Mouse (Mus musculus) heart, postnatal 0 days (tissue): ENCODE results near the gene Nop14. TPM values are rescaled to one million over a fixed set of nuclear protein-coding genes. Genes with fewer than 3 reads are reported as not detected.
A peak's percentile ranks its signal among the peaks of the same experiment; 100 is the strongest.

ENCODE experiments used
- ATAC-seq: fragments of 200-750 bp; cut with Nextera tagmentation; 2 replicates; pipeline ENCODE4 v1.8.0; 2017; ENCODE audit warnings: low read depth, moderate number of reproducible peaks, moderate library complexity; ENCODE audit not compliant: insufficient read depth
- DNase-seq: peaks from one replicate; pipeline ENCODE4 v3.0.0-alpha.2; 2016; ENCODE audit warnings: low spot score
- H3K27ac ChIP-seq: fragments of 300-500 bp; sonication (generic); 2 replicates; pipeline ENCODE4 v1.5.1; 2014; ENCODE audit warnings: low read depth, mild to moderate bottlenecking
- H3K27me3 ChIP-seq: fragments of 300-500 bp; sonication (generic); 2 replicates; pipeline ENCODE4 v1.6.1; 2014; ENCODE audit warnings: low read length, mixed read lengths; ENCODE audit not compliant: control insufficient read depth, insufficient read depth
- H3K36me3 ChIP-seq: fragments of 300-500 bp; sonication (generic); replicated peaks from 2 replicates; pipeline ENCODE4 v1.6.1; 2014; ENCODE audit warnings: low read length, mixed read lengths; ENCODE audit not compliant: control insufficient read depth, insufficient read depth
- H3K4me1 ChIP-seq: fragments of 300-500 bp; sonication (generic); 2 replicates; pipeline ENCODE4 v1.6.1; 2014; ENCODE audit warnings: antibody characterized with exemption; ENCODE audit not compliant: control insufficient read depth, insufficient read depth
- H3K4me2 ChIP-seq: fragments of 300-500 bp; sonication (generic); 2 replicates; pipeline ENCODE4 v1.6.1; 2014; ENCODE audit warnings: low read depth, mild to moderate bottlenecking, low read length, moderate library complexity
- H3K4me3 ChIP-seq: fragments of 300-500 bp; sonication (generic); 2 replicates; pipeline ENCODE4 v1.5.1; 2014; ENCODE audit warnings: low read depth, low read length
- H3K9ac ChIP-seq: fragments of 300-500 bp; sonication (generic); replicated peaks from 2 replicates; pipeline ENCODE4 v1.6.1; 2014; ENCODE audit warnings: low read depth, low read length, mixed read lengths
- H3K9me3 ChIP-seq: fragments of 300-500 bp; sonication (generic); replicated peaks from 2 replicates; pipeline ENCODE4 v1.6.1; 2016; ENCODE audit warnings: low read length; ENCODE audit not compliant: control insufficient read depth
- CTCF ChIP-seq: IDR thresholded peaks from 2 replicates; pipeline ENCODE4 v1.5.1; 2016; ENCODE audit warnings: antibody characterized with exemption, control low read depth, low read depth
- EP300 ChIP-seq: IDR thresholded peaks from 2 replicates; pipeline ENCODE4 v1.6.1; 2016; ENCODE audit warnings: antibody characterized with exemption, low read depth
- WGBS: fragments of 180-500 bp; shearing (Covaris S2); extraction: QIAGEN DNeasy Blood & Tissue Kit; methylation state at CpG from one replicate; pipeline ENCODE4 v1.1.7; 2014; 5-methylcytosine and 5-hydroxymethylcytosine counted together
- polyA plus RNA-seq: library from polyadenylated mRNA; unstranded; fragments of >200 nt; fragmentation: Nextera tagmentation; extraction: Ambion mirVana; gene quantifications from 2 replicates; pipeline ENCODE4 v1.2.1, GENCODE M21; 2015
- total RNA-seq: library from RNA; depleted of rRNA; stranded (reverse); fragments of >200 nt; gene quantifications from 2 replicates; pipeline ENCODE4 v1.2.3, GENCODE M21; 2014; ENCODE audit warnings: low replicate concordance

Gene Nop14
- total and polyA plus RNA-seq, 2 experiments from 2014 or later: 11.1 to 66.6 TPM

GRCm38 (mm10) chr5:34670280-34670679 is 10.3 kb upstream of the Nop14 start:
- H3K4me3 ChIP-seq: no peak overlapping the region
- no peaks in the 10 kb centered on the region for H3K4me1 ChIP-seq
- H3K9ac ChIP-seq: no peak overlapping the region
- no peak for ATAC-seq
- H3K36me3 ChIP-seq: 0 out of 2 replicates have a peak, but pooled peaks cover 9% of the 10 kb centered on the region
- DNase-seq: no peak
- no peak overlapping the region for H3K27ac ChIP-seq
- 89% methylated on average over 4 of the region's 4 CpGs for WGBS
- H3K9me3 ChIP-seq: no peaks in the 10 kb centered on the region
- no peak overlapping the region for H3K4me2 ChIP-seq
- H3K27me3 ChIP-seq: no peaks in the 10 kb centered on the region
- TF ChIP-seq CTCF (peak; percentile 35), EP300 (no peak)

DNA sequence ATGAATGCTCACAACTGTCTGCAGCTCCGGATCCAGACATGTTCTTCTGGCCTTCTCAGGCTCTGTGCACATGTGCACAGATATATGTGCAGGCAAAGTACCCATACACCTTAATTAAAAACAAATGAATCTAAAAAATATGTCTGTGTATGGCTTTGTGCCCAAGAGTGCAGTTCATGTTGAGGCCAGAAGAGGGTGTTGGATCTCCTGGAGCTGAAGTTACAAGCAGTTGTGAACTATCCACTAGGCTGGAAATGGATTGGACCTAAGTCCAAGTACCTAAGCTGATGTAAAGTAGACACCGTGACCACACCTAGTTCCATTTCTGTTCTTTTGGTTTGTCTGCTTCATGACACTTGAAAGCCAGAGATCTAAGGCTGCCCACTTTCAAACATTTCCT is 9.5 kb upstream of the Nop14 start:
- WGBS: 79% methylated on average over 2 of the region's 2 CpGs
- no peak for ATAC-seq
- H3K9ac ChIP-seq: no peak overlapping the region

GRCm38 (mm10) chr5:34663231-34663630 is 3.3 kb upstream of the Nop14 start:
- Histone ChIP-seq H3K27ac (no peak overlapping the region), H3K4me2 (no peak overlapping the region), H3K36me3 (0 out of 2 replicates have a peak, but pooled peaks cover 5% of the 10 kb centered on the region), H3K27me3 (no peaks in the 10 kb centered on the region), H3K9ac (no peak overlapping the region), H3K4me1 (peaks cover 9% of the 10 kb centered on the region; the same call in 1 of the 2 replicates), H3K9me3 (no peaks in the 10 kb centered on the region), H3K4me3 (no peak overlapping the region)
- DNase-seq (no peak), ATAC-seq (no peak)
- WGBS: 65% methylated on average over 2 of the region's 2 CpGs
- TF ChIP-seq CTCF (no peak), EP300 (no peak)

More for the DNA sequence above, 9.5 kb upstream of the Nop14 start:
- Histone ChIP-seq H3K4me1 (no peaks in the 10 kb centered on the region), H3K4me3 (no peak overlapping the region), H3K27me3 (no peaks in the 10 kb centered on the region), H3K27ac (no peak overlapping the region), H3K9me3 (no peaks in the 10 kb centered on the region), H3K4me2 (no peak overlapping the region), H3K36me3 (0 out of 2 replicates have a peak, but pooled peaks cover 13% of the 10 kb centered on the region)
- TF ChIP-seq EP300: no peak
- TF ChIP-seq CTCF: peak; percentile 18; the same call in 1 of the 2 replicates
- DNase-seq: no peak

- 85% methylated on average over 4 of the region's 4 CpGs for WGBS
- no peak for ATAC-seq
- no peak overlapping the region for H3K4me2 ChIP-seq
Measured at GRCm38 (mm10) chr5:34661909-34662308, 2.0 kb upstream of the Nop14 start.

DNA sequence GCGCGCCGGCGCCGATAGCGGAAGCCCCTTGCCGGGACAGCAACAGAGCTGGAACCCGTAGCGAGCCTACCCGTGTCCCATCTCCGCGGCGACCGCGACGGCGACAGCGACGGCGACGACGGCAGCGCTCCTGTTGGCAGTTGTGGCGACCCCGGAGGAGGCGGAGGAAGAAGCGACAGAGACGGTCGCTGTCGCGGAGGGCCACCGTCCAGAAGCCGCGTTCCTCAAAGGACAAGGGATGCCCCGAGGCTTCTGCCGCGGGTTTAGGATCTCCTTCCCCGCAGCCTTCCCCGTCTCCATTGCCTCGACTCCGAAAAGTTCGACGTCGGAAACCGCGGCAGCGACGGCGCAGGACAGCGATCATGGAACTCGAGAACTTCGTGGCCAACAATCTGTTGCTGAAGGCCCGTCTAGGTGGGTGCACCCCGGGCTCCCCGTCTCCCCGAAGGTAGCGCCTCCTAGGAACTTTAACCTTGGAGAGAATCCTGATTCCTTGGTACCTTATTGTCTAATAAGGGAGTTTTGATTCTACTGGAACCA is 713 bp upstream of the Nop14 start:
- H3K27ac ChIP-seq: peak overlapping the region; percentile 94
- H3K4me1 ChIP-seq: peaks cover 9% of the 10 kb centered on the region; the same call in 1 of the 2 replicates
- DNase-seq (peak; percentile 29), ATAC-seq (no peak)
- H3K9ac ChIP-seq: peak overlapping the region; percentile 57
- no peaks in the 10 kb centered on the region for H3K27me3 ChIP-seq
- under 1% methylated on average over 57 of the region's 57 CpGs for WGBS
- no peaks in the 10 kb centered on the region for H3K9me3 ChIP-seq
- TF ChIP-seq CTCF (no peak), EP300 (no peak)
- peak overlapping the region; percentile 77 for H3K4me2 ChIP-seq
- peaks cover 21% of the 10 kb centered on the region for H3K36me3 ChIP-seq
- peak overlapping the region; percentile 74 for H3K4me3 ChIP-seq

More at GRCm38 (mm10) chr5:34661909-34662308, 2.0 kb upstream of the Nop14 start:
- no peak overlapping the region for H3K27ac ChIP-seq
- no peak overlapping the region for H3K4me3 ChIP-seq
- H3K9ac ChIP-seq: no peak overlapping the region
- TF ChIP-seq CTCF: no peak
- no peak for TF ChIP-seq EP300
- H3K27me3 ChIP-seq: no peaks in the 10 kb centered on the region
- peaks cover 11% of the 10 kb centered on the region for H3K36me3 ChIP-seq
- no peak for DNase-seq
- H3K4me1 ChIP-seq: peaks cover 9% of the 10 kb centered on the region; the same call in 1 of the 2 replicates
- H3K9me3 ChIP-seq: no peaks in the 10 kb centered on the region

DNA sequence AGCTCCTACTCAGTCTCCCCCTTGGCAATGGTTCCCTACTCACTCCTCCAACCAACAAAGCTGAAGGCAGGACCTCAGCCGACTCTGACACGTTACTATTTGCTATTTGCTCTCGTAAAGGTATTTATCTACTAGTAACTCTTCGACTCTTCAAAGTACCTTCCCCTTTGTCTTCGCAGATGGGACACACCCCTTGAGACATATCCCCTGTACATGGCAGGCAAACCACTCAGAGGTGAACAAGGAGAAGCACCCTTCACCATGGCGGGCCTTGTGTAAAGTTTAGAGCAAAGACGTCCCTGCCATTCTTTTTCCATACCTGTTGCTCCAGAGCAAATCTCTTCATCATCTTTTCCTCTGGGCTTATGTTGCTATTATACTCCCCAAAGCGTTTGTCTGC is 2.4 kb downstream of the Nop14 start:
- Histone ChIP-seq H3K27ac (no peak overlapping the region), H3K4me2 (no peak overlapping the region), H3K27me3 (no peaks in the 10 kb centered on the region), H3K4me3 (no peak overlapping the region), H3K9ac (no peak overlapping the region), H3K4me1 (peaks cover 9% of the 10 kb centered on the region; the same call in 1 of the 2 replicates), H3K9me3 (no peaks in the 10 kb centered on the region), H3K36me3 (peaks cover 46% of the 10 kb centered on the region)
- no peak for ATAC-seq
- DNase-seq: no peak
- 83% methylated on average over 8 of the region's 8 CpGs for WGBS
- TF ChIP-seq EP300: no peak
